Mouse (Mus musculus): ENCODE measurements around the gene Pax8.

Gene Pax8

DNA sequence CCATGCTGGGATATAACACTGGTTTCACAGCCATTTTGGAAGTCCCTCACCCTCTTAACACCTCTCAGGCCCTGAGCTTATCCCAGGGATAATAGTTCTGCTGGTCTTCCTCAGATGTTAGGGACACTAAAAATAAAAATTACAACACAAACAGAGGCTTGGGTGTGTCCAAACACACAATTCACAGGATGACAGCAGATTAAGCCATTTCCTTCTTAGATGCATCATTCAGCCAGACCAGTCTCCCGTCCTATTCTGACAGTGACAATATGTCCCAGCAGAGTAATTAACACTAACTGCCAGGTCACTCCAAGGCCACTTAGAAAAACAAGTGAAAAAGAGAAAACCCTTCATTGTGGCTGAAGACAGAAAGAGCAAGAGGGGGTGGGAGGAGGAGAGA lies 8.2 kb downstream of the Pax8 start:
- DNase-seq (ENCODE audit: low read depth, low spot score) = no peak

DNA sequence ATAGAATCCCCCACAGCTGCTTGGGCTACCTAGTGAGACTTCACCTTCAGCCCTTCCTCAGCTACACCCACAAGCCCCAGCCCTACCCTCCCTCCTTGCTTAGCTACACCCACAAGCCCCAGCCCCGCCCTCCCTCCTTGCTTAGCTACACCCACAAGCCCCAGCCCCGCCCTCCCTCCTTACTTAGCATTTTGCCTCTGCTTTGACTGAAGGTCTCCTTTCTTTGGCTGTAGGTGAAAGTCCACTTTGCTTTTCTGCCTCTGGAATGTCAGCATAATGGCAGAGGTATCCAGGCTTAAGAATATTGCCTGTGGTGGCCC lies 14.6 kb downstream of the Pax8 start:
- no peak for DNase-seq (ENCODE audit: low read depth, low spot score)

DNA sequence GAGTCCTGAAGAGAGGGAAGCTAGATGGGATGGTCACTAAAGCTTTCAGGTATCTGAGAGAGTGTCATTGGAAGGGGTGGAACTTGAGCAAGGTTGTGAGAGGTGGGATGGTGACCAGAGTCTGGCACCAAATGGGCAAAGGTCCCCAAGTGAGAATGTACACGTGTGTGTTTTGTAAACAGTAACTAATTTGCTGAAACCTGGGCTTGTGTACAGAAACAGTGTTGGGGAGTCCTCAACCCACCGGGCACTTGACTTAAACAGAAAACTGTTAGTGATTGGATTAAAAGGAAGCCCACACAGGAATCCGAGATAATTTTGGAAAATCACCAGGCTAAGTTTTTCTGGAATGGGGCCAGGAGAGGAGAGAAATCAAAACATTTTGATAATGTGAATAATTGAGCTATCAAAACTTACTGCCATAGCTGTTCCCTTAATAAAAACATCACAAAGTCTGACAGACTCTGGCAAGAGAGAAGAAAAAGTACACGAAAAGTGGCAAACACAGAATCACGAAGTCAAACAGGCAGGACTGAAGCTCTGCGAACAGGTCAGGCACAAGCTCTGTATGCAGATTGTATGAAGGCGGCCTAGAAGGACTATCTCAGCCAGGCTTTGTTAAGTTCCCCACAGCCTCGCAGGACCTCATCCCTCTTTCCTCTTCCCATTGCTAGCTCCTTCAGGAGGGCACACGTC lies 15.1 kb downstream of the Pax8 start:
- no peak for DNase-seq (ENCODE audit: low read depth, low spot score)

DNA sequence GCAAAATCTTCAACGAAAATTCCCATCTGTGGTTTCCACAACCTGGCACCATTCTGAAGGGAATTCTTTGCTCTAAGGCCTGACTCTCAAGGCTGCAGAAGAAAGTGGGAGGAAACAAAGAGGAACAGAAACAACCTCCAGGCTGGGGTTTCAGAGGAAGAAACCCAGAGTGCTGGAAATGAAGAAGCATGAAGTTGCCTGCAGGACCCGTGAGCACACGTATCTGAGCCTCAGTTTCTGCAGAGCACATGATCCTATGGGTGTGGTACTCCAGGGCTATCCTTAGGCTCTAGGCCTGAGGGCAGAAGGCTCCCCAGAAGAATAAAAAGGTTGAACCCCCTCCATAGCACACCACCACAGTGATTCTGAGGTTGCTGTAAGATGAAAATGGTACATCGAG lies 18.6 kb downstream of the Pax8 start:
- DNase-seq (ENCODE audit: low read depth, low spot score) = no peak

DNA sequence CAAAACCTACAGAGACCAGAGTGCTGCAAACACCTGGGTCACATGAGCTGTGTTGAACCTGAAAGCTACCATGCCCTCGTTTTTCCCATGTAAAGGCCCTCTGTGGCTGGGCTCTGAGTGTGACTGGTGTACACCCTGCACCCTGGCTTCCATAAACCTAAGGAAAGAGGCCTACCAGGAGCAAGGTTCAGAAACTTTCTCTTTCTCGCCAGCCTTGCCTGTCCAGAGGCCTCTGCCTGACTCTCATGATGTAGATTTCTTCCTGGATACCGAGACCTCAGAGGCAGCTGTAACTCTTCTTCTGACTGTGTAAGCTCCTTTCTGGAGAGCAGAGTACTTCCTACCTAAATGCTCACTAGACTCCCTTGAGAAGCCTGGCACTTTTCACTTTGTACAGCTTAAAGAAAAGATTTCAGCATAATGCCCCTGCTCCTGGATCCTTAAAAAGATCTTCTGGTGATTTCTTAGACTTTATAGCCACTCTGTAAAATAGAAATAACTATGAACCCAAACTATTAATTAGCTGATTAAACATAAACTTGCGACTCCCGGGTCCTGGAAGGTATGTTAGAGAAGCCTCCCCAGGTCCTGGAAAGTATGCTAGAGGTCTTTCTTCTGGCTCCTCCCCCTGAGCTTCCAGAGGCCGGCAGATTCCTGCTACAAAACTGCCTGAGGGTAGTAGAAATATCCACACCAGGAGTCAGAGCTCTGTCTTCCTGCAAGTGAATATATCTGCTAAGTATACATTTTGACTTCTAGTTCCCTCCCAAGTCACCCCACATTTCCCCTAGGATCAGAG lies 20.1 kb downstream of the Pax8 start:
- DNase-seq (ENCODE audit: low read depth, low spot score) = no peak

DNA sequence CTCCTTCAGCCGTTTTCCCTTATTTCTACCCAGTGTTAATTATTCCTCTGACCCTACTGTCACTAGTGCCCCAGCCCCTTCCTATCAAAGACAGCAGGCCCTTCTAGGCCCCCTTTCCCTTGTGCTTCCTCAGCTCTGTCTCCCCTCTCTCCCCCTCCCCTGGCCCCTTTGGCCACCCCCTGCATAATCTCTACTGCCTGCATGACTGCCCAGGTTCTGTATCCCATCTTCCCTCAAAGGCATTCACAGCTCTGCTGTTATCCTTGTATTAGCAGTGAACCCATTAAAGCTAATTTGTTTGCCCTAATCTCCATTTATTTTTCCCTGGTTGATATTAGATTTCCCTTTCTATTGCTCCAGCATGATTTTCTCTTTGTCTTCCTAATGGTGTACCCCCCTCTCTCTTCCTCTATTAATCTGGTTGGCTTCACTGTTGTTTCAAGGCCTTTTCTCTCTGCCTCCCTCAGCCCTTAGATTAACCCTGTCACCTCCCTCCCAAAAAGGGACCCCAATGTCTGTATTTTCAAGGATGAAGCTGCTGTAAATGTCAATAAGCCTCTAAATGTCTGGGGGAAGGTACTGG lies 20.9 kb downstream of the Pax8 start:
- no peak for DNase-seq (ENCODE audit: low read depth, low spot score)

DNA sequence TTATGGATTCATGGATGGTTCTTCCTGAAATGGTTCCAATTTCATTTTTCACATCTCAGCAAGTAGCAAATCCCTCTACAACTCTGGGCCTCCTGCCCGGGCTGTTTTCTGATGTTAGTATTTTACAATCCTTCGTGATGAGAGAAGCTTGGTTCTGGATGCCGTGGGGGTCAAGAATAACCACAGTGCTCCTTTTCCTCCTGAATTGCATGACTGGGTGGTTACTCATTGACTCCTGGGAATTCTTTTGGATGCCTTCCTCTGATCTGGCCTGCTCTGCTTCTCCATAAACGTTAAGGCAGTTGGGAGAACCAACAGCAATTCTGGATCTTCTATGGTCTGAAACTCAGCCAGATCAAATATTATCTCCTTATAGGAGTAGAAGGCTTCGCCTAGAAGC lies 22.2 kb downstream of the Pax8 start:
- DNase-seq (ENCODE audit: low read depth, low spot score) = peak; percentile 4

DNA sequence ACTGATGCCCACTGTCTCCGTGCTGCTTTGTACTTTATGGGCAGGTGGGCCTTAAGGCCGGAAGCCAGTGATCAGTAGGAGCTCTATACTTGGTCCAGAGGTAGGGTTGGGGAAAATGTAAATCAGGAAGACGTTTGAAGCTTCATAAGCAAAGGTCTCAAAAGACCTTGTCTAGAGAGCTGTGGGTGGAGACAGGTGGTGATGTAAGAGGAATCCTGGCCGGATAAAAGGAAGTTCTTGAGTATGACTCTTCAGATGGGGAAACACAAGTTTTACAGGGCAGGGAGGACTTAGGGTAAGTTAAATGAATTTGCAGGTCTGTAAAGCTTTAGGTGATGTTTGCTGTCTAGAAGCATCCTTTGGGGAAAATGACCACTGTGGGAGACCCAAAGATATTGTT lies 26.3 kb downstream of the Pax8 start:
- no peak for DNase-seq (ENCODE audit: low read depth, low spot score)

DNA sequence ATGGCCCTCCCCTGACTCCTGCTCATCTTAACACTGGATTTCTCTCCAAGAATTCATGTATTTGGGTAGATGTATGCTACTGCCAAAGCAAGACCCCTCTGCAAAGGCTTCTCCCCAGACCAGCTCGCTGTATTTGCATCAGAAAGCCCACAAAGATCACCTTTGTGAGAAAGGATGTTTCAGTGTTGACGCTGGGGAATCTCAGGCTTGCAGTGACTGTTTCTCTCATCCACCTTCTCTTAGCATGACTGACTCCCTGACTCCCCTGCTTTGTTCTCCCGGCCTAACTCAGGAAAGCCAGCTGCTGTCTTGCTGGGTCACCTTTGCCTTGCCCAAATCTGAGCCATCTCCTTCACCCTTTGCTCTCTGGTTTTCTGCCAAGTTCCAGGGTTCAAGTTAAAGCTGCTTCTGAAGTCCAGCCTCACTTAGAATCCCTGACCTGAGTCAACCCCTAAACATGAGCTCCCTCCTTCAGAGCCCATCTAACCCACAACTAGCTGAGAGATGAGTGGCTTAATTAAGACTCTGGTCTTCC lies 32.1 kb downstream of the Pax8 start:
- DNase-seq (ENCODE audit: low read depth, low spot score) = no peak

DNA sequence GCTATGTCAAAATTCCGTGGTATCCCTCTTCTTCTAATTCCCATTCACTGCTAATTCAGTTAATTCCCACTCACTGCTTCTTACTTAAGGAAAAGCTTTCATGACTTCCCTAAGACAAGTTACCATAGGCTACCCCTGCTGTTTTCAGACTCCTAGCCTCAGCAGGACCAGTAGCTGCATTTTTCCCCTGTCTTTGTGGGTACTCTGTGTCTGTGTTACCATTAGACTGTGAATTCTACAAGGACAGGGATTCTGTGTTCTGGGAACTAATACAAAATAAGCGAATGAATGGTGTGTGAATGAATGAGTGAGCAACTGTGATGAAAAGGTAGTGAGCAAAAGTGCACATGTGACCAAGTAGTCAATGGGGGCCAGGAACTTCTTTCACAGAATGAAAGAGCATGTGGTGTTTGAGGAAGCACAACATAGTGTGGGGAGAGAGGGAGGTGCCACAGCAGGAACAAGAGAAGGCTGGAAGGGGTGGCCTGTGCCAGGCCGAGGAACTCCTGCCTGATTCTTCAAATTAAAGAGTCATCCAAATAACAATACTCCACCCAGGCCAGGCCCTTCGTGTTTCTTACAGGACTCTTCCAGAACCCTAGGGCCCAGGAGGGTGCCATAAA lies 33.0 kb downstream of the Pax8 start:
- no peak for DNase-seq (ENCODE audit: low read depth, low spot score)

DNA sequence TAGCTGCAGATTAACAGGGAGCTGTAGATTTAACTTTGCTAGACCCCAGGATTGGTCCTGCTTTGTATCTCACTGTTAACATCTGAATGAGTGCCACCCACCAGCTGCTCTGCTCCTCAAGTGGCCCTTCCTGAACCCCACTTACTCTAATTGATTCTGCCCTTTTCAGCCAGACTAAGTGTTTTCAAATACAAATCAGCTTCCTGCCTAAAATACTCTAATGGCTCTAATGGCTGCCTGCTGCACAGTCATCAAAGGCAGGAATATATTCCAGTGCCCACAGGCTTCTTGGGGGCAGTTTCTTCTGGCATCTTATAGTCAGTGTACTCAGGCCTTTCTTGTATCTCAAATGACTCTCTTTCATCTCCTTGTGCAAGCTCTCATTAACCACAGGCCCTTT lies 33.5 kb downstream of the Pax8 start:
- no peak for DNase-seq (ENCODE audit: low read depth, low spot score)

DNA sequence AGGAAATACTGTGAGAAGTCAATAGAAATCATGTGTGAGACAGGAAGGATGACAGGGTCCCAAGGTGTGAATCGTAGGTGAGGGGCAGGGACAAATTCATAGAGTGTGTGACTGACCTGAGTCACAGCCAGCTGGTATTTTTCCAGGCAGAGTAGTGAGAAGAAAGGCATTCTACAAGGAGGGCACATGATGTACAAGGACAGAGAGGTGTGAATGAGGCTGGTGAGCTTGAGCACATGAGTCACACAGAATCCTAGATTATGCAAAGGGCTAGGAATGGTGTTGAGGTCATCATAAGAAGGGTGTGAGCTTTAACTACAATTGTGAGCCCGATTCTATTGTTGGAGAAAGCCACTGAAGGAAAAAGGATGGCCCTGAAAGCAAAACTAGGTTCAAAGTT lies 35.3 kb downstream of the Pax8 start:
- no peak for DNase-seq (ENCODE audit: low read depth, low spot score)

DNA sequence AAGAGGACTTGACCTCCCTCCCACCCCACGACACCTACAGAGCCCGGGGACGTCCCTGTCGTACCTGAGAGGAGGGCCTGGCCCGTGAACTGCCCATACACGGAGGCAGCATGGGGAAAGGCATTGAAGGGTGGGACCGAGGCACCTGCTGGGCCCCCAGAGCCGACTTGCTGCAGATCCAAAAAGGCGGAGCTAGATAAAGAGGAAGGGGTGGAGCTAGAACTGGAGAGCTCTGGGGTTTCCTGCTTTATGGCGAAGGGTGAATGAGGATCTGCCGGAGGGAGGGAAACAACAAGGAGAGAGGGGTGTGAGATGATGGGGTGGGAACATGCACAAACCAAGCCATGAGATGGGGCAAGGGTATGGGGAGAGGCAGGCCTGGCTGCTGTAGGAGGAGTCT lies 39.7 kb downstream of the Pax8 start:
- no peak for DNase-seq (ENCODE audit: low read depth, low spot score)

DNA sequence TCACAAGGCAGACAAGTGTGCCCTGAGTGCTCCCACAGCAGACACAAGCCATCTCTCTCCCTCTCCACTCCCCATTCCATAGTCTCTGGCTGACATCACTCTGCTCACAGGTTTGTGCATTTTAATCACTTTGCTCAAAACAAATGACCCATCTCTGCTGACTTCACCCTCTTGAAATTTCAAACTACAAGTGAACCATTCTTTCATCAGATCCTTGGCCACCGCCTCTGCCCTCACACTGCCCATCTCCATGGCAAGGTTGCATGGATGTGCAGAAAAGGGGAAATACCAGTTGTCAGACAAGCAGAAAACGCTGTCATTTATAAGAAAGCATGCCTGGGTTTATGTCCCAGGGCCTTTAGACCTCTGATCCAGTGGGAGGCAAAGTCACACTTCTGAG lies 40.7 kb downstream of the Pax8 start:
- no peak for DNase-seq (ENCODE audit: low read depth, low spot score)

DNA sequence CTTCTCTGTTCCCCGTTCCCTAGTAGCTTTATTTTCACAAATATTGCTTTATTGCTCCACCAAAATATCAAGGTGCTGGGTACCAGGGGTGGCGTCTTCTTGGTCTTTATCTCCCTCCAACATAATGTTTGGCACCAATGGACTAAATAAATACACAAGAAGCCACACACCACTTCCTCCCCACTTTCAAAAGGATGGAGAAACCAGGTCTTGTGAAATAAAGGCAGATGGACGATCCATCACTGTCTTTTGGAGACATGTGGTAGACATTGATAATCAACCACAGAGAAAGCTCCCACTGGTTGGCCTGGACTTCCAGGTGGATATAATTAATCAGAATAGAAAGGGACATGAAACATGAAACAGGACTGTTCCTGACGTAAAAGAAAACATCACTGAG lies 45.6 kb downstream of the Pax8 start:
- no peak for DNase-seq (ENCODE audit: low read depth, low spot score)

DNA sequence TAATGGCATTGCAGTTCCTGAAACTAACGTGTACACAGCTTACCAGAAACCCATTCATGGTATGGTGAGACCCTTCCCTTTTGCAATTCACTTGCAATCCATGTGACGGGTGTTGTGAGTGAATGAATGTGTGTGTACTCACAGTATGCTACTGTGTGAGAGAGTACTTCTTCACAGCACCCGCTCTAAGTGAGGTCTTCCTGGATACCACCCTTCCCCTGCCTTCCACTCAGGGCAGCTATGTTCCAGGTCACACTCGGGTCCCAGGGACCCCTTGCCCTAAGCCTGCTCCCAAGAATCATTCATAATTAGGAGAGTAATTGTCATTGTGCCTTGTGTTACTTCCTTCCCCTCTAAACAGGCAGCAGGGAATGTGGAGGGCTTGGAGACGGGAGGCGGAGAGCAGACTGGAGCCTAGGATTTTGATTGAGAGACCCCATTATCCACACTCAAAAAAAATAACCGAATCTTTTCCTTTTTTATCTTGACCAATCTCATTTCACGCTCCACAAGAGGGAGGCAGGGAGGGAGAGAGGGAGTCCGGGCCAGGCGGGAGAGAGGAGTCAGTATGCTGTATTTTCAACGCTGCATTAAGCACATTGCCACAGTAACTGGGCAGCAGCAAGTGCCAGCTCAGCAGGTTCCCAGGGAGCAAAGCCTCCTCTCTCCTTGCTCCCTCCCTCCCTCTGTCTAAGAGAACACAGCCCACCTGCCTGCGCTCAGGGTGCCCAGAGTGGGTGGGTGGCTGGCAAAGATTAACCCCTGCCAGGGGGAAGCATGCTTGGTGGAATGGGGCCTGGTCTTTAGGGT lies 47.3 kb downstream of the Pax8 start:
- DNase-seq (ENCODE audit: low read depth, low spot score) = no peak

DNA sequence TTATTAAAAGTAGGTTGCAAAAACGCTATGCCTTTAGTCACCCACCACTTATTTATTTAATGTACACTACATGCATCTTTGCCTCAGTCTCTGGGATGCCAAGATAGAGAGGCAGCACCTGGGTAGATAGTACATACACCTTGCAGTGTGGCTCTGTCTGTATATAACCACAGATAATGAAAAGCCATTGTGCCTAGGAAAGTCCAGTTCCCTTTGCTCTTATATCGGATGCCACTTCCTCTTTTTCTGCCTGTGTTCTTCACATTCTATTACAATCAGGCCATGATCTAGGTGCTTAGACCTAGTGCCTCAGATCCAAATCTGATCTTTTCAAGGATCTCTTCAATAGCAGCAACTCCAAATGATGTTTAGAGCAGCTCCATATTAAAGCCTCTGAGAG lies 49.8 kb downstream of the Pax8 start:
- no peak for DNase-seq (ENCODE audit: low read depth, low spot score)

DNA sequence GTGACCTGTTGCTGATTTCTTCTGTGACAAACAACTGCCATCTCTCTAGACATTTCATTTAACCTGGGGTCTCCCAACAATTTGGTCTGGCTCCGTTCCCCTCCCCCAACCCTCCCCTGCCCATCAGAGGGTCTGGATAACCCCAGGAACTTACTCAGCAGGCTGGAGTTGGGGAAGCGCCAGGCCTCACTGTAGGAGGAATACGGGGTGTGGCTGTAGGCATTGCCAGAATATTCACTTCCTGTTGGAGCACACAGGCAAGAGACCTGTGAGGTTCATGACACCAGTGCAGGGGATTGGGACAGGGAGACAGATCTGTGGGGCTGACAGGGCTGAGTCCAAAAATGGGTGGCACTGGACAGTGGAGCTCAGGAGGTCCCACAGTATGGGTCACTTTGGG lies 52.6 kb downstream of the Pax8 start:
- no peak for DNase-seq (ENCODE audit: low read depth, low spot score)

DNA sequence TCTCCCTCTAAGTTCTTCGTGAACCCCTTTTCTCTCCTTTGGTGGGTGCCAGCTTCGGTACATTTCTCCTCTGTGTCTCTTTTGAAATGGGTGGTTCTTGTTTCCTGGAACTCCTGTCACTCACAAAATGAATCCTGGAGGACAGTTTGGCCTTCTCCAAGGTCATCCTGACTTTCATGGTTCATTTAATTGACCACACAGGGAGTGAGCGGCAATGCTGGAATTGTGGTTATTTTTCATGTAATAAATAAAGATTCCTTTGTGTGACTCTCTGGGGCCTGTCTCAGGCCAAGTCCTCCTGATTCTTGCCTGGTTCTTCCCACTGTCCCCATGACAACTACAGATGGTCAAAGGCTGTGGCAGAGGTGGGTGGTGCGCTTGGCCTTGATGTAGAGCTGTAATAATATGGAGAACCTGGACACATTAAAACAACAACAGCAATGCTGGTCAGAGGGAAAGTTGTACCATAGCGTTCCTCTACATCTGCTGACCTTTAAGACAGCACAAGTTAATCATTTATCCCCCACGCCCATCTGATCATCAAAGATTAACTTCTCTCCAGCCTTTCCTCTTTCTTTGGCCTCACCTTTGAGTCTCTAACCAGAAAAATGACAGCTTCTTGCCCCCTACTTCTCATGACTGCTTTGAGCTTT lies 54.1 kb downstream of the Pax8 start:
- no peak for DNase-seq (ENCODE audit: low read depth, low spot score)

DNA sequence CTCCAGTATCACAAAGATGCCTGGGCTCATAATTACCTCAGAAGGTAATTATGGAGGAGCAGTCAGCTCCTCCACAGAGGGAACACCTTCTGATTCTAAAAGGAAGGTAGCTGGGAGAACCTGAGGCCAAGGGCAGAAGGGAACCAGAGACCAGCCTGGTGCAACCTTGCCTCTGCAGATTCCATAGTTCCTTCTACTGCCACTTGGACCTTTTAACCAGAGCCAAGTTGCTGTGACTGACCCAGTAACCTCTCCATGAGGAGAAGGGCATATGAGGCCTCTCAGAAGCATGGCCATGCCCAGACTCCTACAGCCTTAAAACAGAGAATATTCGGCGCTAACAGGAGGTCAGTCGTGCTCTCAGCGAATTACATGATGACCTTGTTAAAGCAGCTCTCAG lies 57.8 kb downstream of the Pax8 start:
- no peak for DNase-seq (ENCODE audit: low read depth, low spot score)

DNA sequence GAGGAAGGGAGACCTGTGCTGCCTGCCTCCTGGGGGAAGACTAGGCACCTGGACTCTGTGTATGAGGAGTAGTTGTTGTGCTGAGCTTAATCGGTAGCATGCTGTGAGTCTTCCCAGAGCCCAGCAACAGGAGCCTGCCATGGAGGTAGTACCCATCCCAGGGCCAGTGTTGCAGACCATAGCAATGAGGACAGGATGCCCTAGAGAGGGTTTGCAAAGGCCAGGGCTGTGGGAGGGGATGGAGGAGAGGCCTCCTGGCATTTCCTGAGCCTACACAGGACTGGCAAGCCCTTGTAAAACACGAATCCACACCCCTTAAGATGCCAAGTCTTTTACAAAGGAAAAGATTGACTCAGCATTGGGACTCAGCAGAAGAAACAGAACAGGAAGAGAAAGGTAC lies 58.3 kb downstream of the Pax8 start:
- DNase-seq (ENCODE audit: low read depth, low spot score) = no peak

All from brain, adult 2 months (tissue).